Mouse (Mus musculus) kidney, embryonic 15.5 days (tissue): ENCODE data around the gene Arhgef6. TPM values are rescaled to one million over a fixed set of nuclear protein-coding genes. Genes with fewer than 3 reads are reported as not detected.

Experiments used
- ATAC-seq: fragments of 200-750 bp; cut with Nextera tagmentation; replicated peaks from 2 replicates; pipeline ENCODE4 v1.8.0; 2017; ENCODE audit warnings: moderate TSS enrichment; ENCODE audit not compliant: low FRiP score
- H3K27ac ChIP-seq: fragments of 300-500 bp; sonication (generic); 2 replicates; pipeline ENCODE4 v1.5.1; 2015; ENCODE audit warnings: mild to moderate bottlenecking, inconsistent platforms
- H3K27me3 ChIP-seq: fragments of 300-500 bp; sonication (generic); 2 replicates; pipeline ENCODE4 v1.6.1; 2015; ENCODE audit warnings: inconsistent platforms
- H3K36me3 ChIP-seq: fragments of 300-500 bp; sonication (generic); 2 replicates; pipeline ENCODE4 v1.6.1; 2015; ENCODE audit warnings: inconsistent platforms
- H3K4me1 ChIP-seq: fragments of 300-500 bp; sonication (generic); 2 replicates; pipeline ENCODE4 v1.6.1; 2015; ENCODE audit warnings: inconsistent platforms
- H3K4me2 ChIP-seq: fragments of 300-500 bp; sonication (generic); 2 replicates; pipeline ENCODE4 v1.6.1; 2015; ENCODE audit warnings: moderate library complexity, mild to moderate bottlenecking, inconsistent platforms
- H3K4me3 ChIP-seq: fragments of 300-500 bp; sonication (generic); replicated peaks from 2 replicates; pipeline ENCODE4 v1.5.1; 2015; ENCODE audit warnings: mild to moderate bottlenecking, inconsistent platforms
- H3K9ac ChIP-seq: fragments of 300-500 bp; sonication (generic); 2 replicates; pipeline ENCODE4 v1.6.1; 2015; ENCODE audit warnings: mild to moderate bottlenecking, inconsistent platforms
- H3K9me3 ChIP-seq: fragments of 300-500 bp; sonication (generic); replicated peaks from 2 replicates; pipeline ENCODE4 v1.6.1; 2016; ENCODE audit warnings: inconsistent platforms
- WGBS: fragments of 180-500 bp; shearing (Covaris S2); methylation state at CpG from one replicate; pipeline ENCODE4 v1.1.7; 2015; ENCODE audit warnings: mixed read lengths; 5-methylcytosine and 5-hydroxymethylcytosine counted together
- polyA plus RNA-seq: library from polyadenylated mRNA; unstranded; fragments of >200 nt; fragmentation: Nextera tagmentation; extraction: Ambion mirVana; gene quantifications from 2 replicates; pipeline ENCODE4 v1.2.1, GENCODE M21; 2015

The Arhgef6 gene
- polyA plus RNA-seq, 1 experiment from 2014 or later = 3.9 TPM

GRCm38 (mm10) chrX:57219563-57219962, 119.0 kb downstream of the Arhgef6 start:
- no peak overlapping the region for H3K4me3 ChIP-seq
- no peak overlapping the region for H3K4me2 ChIP-seq
- ATAC-seq = no peak
- H3K27ac ChIP-seq = no peak overlapping the region
- WGBS = 89% methylated on average over 5 of the region's 5 CpGs
- H3K9ac ChIP-seq = no peak overlapping the region
- H3K9me3 ChIP-seq = no peaks in the 10 kb centered on the region
- no peaks in the 10 kb centered on the region for H3K27me3 ChIP-seq
- no peaks in the 10 kb centered on the region for H3K4me1 ChIP-seq
- H3K36me3 ChIP-seq = no peaks in the 10 kb centered on the region

GRCm38 (mm10) chrX:57216271-57216670, 122.3 kb downstream of the Arhgef6 start:
- no peak for ATAC-seq
- no peaks in the 10 kb centered on the region for H3K4me1 ChIP-seq
- no peaks in the 10 kb centered on the region; the same call in 1 of the 2 replicates for H3K27me3 ChIP-seq
- H3K9me3 ChIP-seq = no peaks in the 10 kb centered on the region
- no peak overlapping the region for H3K4me2 ChIP-seq
- WGBS = 84% methylated on average over 5 of the region's 5 CpGs
- no peaks in the 10 kb centered on the region for H3K36me3 ChIP-seq
- no peak overlapping the region for H3K9ac ChIP-seq
- no peak overlapping the region for H3K27ac ChIP-seq
- H3K4me3 ChIP-seq = no peak overlapping the region

- ATAC-seq = no peak
- WGBS = 87% methylated on average over 4 of the region's 4 CpGs
- no peaks in the 10 kb centered on the region for H3K9me3 ChIP-seq
Observed at GRCm38 (mm10) chrX:57215495-57215894, 123.0 kb downstream of the Arhgef6 start.

GRCm38 (mm10) chrX:57212862-57213261, 125.7 kb downstream of the Arhgef6 start:
- 90% methylated on average over 3 of the region's 3 CpGs for WGBS
- Histone ChIP-seq H3K9ac (no peak overlapping the region), H3K36me3 (no peaks in the 10 kb centered on the region), H3K27me3 (no peaks in the 10 kb centered on the region; the same call in 1 of the 2 replicates), H3K4me2 (no peak overlapping the region), H3K4me3 (no peak overlapping the region), H3K4me1 (no peaks in the 10 kb centered on the region), H3K9me3 (no peaks in the 10 kb centered on the region), H3K27ac (no peak overlapping the region)
- ATAC-seq = no peak

More at GRCm38 (mm10) chrX:57215495-57215894, 123.0 kb downstream of the Arhgef6 start:
- Histone ChIP-seq H3K36me3 (no peaks in the 10 kb centered on the region), H3K27me3 (no peaks in the 10 kb centered on the region; the same call in 1 of the 2 replicates), H3K9ac (no peak overlapping the region), H3K4me2 (no peak overlapping the region), H3K4me3 (no peak overlapping the region), H3K4me1 (no peaks in the 10 kb centered on the region), H3K27ac (no peak overlapping the region)

- WGBS = 93% methylated on average over 9 of the region's 9 CpGs
- ATAC-seq = no peak
Observed at GRCm38 (mm10) chrX:57211876-57212275, 126.7 kb downstream of the Arhgef6 start, which contains the start of gene Cd40lg. TSS of gene Cd40lg (plus strand) at chrX:57212143.

GRCm38 (mm10) chrX:57210591-57210990, 127.9 kb downstream of the Arhgef6 start:
- Histone ChIP-seq H3K4me2 (no peak overlapping the region), H3K27ac (no peak overlapping the region), H3K4me3 (no peak overlapping the region), H3K4me1 (no peaks in the 10 kb centered on the region), H3K9me3 (no peaks in the 10 kb centered on the region), H3K36me3 (no peaks in the 10 kb centered on the region), H3K27me3 (no peaks in the 10 kb centered on the region; the same call in 1 of the 2 replicates), H3K9ac (no peak overlapping the region)
- ATAC-seq = no peak
- WGBS = 72% methylated on average over 1 of the region's 1 CpGs

More at GRCm38 (mm10) chrX:57211876-57212275, 126.7 kb downstream of the Arhgef6 start, which contains the start of gene Cd40lg:
- no peaks in the 10 kb centered on the region for H3K9me3 ChIP-seq
- H3K4me1 ChIP-seq = no peaks in the 10 kb centered on the region
- H3K4me3 ChIP-seq = no peak within 1 kb of the TSS
- no peak within 1 kb of the TSS for H3K4me2 ChIP-seq
- no peak within 1 kb of the TSS for H3K27ac ChIP-seq
- H3K27me3 ChIP-seq = no peaks in the 10 kb centered on the region; the same call in 1 of the 2 replicates
- no peaks in the 10 kb centered on the region for H3K36me3 ChIP-seq
- no peak within 1 kb of the TSS for H3K9ac ChIP-seq

- Histone ChIP-seq H3K27me3 (peaks cover 2% of the 10 kb centered on the region; the same call in 1 of the 2 replicates), H3K4me2 (no peak overlapping the region), H3K9me3 (no peaks in the 10 kb centered on the region), H3K4me3 (no peak overlapping the region), H3K9ac (no peak overlapping the region), H3K36me3 (no peaks in the 10 kb centered on the region), H3K27ac (no peak overlapping the region), H3K4me1 (no peaks in the 10 kb centered on the region)
- no peak for ATAC-seq
- 71% methylated on average over 2 of the region's 2 CpGs for WGBS
Observed at GRCm38 (mm10) chrX:57200397-57200796, 138.1 kb downstream of the Arhgef6 start.

- H3K4me3 ChIP-seq = no peak overlapping the region
- H3K27ac ChIP-seq = no peak overlapping the region
- no peaks in the 10 kb centered on the region for H3K9me3 ChIP-seq
- peaks cover 2% of the 10 kb centered on the region; the same call in 1 of the 2 replicates for H3K27me3 ChIP-seq
- no peak overlapping the region for H3K9ac ChIP-seq
- H3K36me3 ChIP-seq = no peaks in the 10 kb centered on the region
- H3K4me2 ChIP-seq = no peak overlapping the region
- no peak for ATAC-seq
- H3K4me1 ChIP-seq = no peaks in the 10 kb centered on the region
- WGBS = 25% methylated on average over 2 of the region's 2 CpGs
Observed at GRCm38 (mm10) chrX:57198036-57198435, 140.5 kb downstream of the Arhgef6 start.

GRCm38 (mm10) chrX:57196319-57196718, 142.2 kb downstream of the Arhgef6 start:
- Histone ChIP-seq H3K4me1 (no peaks in the 10 kb centered on the region), H3K4me2 (no peak overlapping the region), H3K4me3 (no peak overlapping the region), H3K9ac (no peak overlapping the region), H3K27ac (no peak overlapping the region), H3K27me3 (peaks cover 2% of the 10 kb centered on the region; the same call in 1 of the 2 replicates), H3K36me3 (no peaks in the 10 kb centered on the region), H3K9me3 (no peaks in the 10 kb centered on the region)
- no peak for ATAC-seq
- WGBS = 78% methylated on average over 9 of the region's 9 CpGs

- H3K36me3 ChIP-seq = no peaks in the 10 kb centered on the region
- no peak overlapping the region for H3K27ac ChIP-seq
- H3K27me3 ChIP-seq = no peaks in the 10 kb centered on the region
- ATAC-seq = no peak
- H3K4me1 ChIP-seq = no peaks in the 10 kb centered on the region
- H3K4me2 ChIP-seq = no peak overlapping the region
- 78% methylated on average over 5 of the region's 5 CpGs for WGBS
- no peak overlapping the region for H3K4me3 ChIP-seq
- H3K9me3 ChIP-seq = no peaks in the 10 kb centered on the region
- no peak overlapping the region for H3K9ac ChIP-seq
Observed at GRCm38 (mm10) chrX:57189335-57189734, 149.2 kb downstream of the Arhgef6 start.

- H3K27me3 ChIP-seq = no peaks in the 10 kb centered on the region
- H3K4me3 ChIP-seq = no peak overlapping the region
- H3K9me3 ChIP-seq = no peaks in the 10 kb centered on the region
- 79% methylated on average over 8 of the region's 8 CpGs for WGBS
- ATAC-seq = no peak
- no peaks in the 10 kb centered on the region for H3K4me1 ChIP-seq
- no peak overlapping the region for H3K4me2 ChIP-seq
- H3K9ac ChIP-seq = no peak overlapping the region
- H3K36me3 ChIP-seq = no peaks in the 10 kb centered on the region
- no peak overlapping the region for H3K27ac ChIP-seq
Observed at GRCm38 (mm10) chrX:57187301-57187700, 151.2 kb downstream of the Arhgef6 start.

- no peaks in the 10 kb centered on the region for H3K9me3 ChIP-seq
- no peaks in the 10 kb centered on the region for H3K36me3 ChIP-seq
- H3K4me2 ChIP-seq = no peak overlapping the region
- H3K9ac ChIP-seq = no peak overlapping the region
- H3K4me3 ChIP-seq = no peak overlapping the region
- H3K4me1 ChIP-seq = no peaks in the 10 kb centered on the region
- H3K27me3 ChIP-seq = no peaks in the 10 kb centered on the region
- 92% methylated on average over 3 of the region's 3 CpGs for WGBS
- H3K27ac ChIP-seq = no peak overlapping the region
- no peak for ATAC-seq
Observed at GRCm38 (mm10) chrX:57183359-57183758, 155.2 kb downstream of the Arhgef6 start.

GRCm38 (mm10) chrX:57182470-57182869, 156.1 kb downstream of the Arhgef6 start:
- Histone ChIP-seq H3K4me3 (no peak overlapping the region), H3K9ac (no peak overlapping the region), H3K4me2 (no peak overlapping the region), H3K9me3 (no peaks in the 10 kb centered on the region), H3K27ac (no peak overlapping the region), H3K36me3 (no peaks in the 10 kb centered on the region), H3K4me1 (no peaks in the 10 kb centered on the region), H3K27me3 (no peaks in the 10 kb centered on the region)
- WGBS = 91% methylated on average over 2 of the region's 2 CpGs
- no peak for ATAC-seq
